Mouse (Mus musculus): ENCODE results near the gene Rufy3. TPM values are rescaled to one million over a fixed set of nuclear protein-coding genes. Genes with fewer than 3 reads are reported as not detected.

Gene Rufy3
- total RNA-seq, 1 experiment from 2014 or later, result 27.2 TPM

GRCm38 (mm10) chr5:88697291-88697690 lies 132.5 kb downstream of the Rufy3 start:
- ATAC-seq (replicated peaks; ENCODE audit: insufficient number of reproducible peaks, low FRiP score, low TSS enrichment, poor library complexity, severe bottlenecking), result no peak

GRCm38 (mm10) chr5:88699251-88699913 lies 134.5 kb downstream of the Rufy3 start:
- ATAC-seq (replicated peaks; ENCODE audit: insufficient number of reproducible peaks, low FRiP score, low TSS enrichment, poor library complexity, severe bottlenecking), result no peak

Other genes with a start within 250 kb of the Rufy3 start
- gene Prol1, start 247.7 kb upstream of the Rufy3 start, total RNA-seq (2017), result not detected in 3 replicates
- not detected in 3 replicates for gene Amtn, start 188.9 kb upstream of the Rufy3 start, total RNA-seq (2017)
- not detected in 3 replicates for gene Ambn, start 109.0 kb upstream of the Rufy3 start, total RNA-seq (2017)
- not detected in 3 replicates for gene Enam, start 77.1 kb upstream of the Rufy3 start, total RNA-seq (2017)
- 227 to 282 TPM (median 255 TPM) in 3 replicates for gene Jchain, start 37.1 kb upstream of the Rufy3 start, total RNA-seq (2017)
- 68.4 to 86.2 TPM (median 73.0 TPM) in 3 replicates for gene Utp3, start 10.6 kb upstream of the Rufy3 start, total RNA-seq (2017)
- gene Grsf1, start 111.1 kb downstream of the Rufy3 start, total RNA-seq (2017), result 64.2 to 83.6 TPM (median 72.0 TPM) in 3 replicates
- gene Mob1b, start 155.8 kb downstream of the Rufy3 start, total RNA-seq (2017), result 12.2 to 18.6 TPM (median 16.3 TPM) in 3 replicates
- 18.0 to 19.1 TPM (median 18.9 TPM) in 3 replicates for gene Dck, start 200.0 kb downstream of the Rufy3 start, total RNA-seq (2017)